Mouse (Mus musculus): ENCODE results near the gene Olfr1278. TPM values are rescaled to one million over a fixed set of nuclear protein-coding genes. Genes with fewer than 3 reads are reported as not detected.

Olfr1278 gene
- not detected for polyA plus RNA-seq (2017; shearing (Covaris generic))

DNA sequence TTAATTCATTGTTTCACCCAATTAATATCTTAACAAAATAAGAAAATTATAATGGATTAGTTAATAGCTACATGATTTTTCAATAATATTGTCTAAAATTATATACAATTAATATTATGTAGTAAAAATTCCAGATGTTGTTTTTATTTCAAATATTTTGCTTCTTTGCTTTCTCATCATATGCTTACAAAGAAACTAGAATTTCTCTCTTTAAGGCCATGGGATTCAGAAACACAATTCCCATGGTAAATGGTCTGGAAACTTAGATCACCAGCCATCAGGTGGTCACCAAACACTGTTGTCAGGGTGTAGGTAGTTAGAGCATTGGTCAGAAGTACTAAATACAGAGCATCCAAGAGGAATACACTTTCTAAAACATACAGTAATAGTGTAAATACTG, at the start of gene Olfr1278:
Gene Olfr1278 (plus strand): TSS at position 301 of the 400 bp plus-strand sequence.

GRCm38 (mm10) chr2:111254216-111254615, 35.7 kb upstream of the Olfr1278 start, which contains the start of gene Olfr1276:
Gene Olfr1276, plus strand, starts transcription at chr2:111254516.

GRCm38 (mm10) chr2:111274006-111274405, 15.9 kb upstream of the Olfr1278 start, which contains the start of gene Olfr1277:
Gene Olfr1277, minus strand, starts transcription at chr2:111274106.

GRCm38 (mm10) chr2:111300374-111300773, 10.4 kb downstream of the Olfr1278 start, which contains the start of gene Olfr1279:
Gene Olfr1279, plus strand, starts transcription at chr2:111300635.

GRCm38 (mm10) chr2:111313717-111314116, 23.8 kb downstream of the Olfr1278 start, which contains the start of gene Olfr1280:
Gene Olfr1280, plus strand, starts transcription at chr2:111314017.

DNA sequence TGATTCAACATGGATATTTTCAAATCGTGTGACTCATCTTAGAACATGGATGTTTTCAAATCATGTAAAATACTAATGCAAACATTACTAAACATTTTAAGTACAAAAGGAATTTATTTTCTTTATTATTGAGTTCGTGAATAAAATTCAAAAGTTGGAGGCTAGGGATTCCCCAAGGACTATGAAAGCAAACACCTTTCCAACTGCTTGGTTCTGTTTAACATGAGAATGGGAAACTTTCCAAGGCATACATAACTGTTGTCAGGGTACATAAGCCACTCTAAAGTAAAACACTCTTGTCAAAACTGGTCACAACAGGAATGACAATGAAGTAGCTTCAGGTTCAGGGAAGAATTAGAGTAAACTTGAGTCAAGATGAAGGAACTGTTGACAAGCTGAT, 36.3 kb downstream of the Olfr1278 start, which contains the start of gene Olfr1281:
Gene Olfr1281 (plus strand): TSS at position 301 of the 400 bp plus-strand sequence.

DNA sequence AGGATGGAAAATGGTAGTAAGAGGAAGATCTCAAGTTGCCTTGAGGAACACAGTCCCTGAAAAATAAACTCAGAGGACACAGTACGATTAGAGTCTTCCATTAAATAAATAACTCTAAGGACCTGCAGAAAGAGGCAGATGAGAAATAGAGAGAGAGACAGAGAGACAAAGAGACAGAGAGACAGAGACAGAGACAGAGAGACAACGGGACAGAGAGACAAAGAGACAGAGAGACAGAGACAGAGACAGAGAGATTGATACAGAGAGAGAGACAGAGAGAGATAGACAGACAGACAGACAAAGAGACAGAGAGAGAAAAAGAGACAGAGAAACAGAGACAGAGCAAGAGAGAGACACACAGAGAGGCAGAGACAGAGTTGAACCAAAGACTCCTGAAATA, 46.0 kb downstream of the Olfr1278 start, which contains the start of gene Olfr1282:
Gene Olfr1282 (minus strand): TSS at position 101 of the 400 bp plus-strand sequence.

Other genes with a start within 250 kb of the Olfr1278 start
- not detected for gene Gm13941, start 184.2 kb upstream of the Olfr1278 start, polyA plus RNA-seq (2017; shearing (Covaris generic))
- gene Gm15130, start 137.2 kb upstream of the Olfr1278 start, polyA plus RNA-seq (2017; shearing (Covaris generic)), result not detected
- not detected for gene 4930430A15Rik, start 60.5 kb upstream of the Olfr1278 start, polyA plus RNA-seq (2017; shearing (Covaris generic))
- gene Olfr1275, start 54.9 kb upstream of the Olfr1278 start, polyA plus RNA-seq (2017; shearing (Covaris generic)), result not detected
- not detected for gene Olfr1276, start 35.6 kb upstream of the Olfr1278 start, polyA plus RNA-seq (2017; shearing (Covaris generic))
- not detected for gene Olfr1277, start 16.0 kb upstream of the Olfr1278 start, polyA plus RNA-seq (2017; shearing (Covaris generic))
- gene Olfr1279, start 10.5 kb downstream of the Olfr1278 start, polyA plus RNA-seq (2017; shearing (Covaris generic)), result not detected
- gene Olfr1280, start 23.9 kb downstream of the Olfr1278 start, polyA plus RNA-seq (2017; shearing (Covaris generic)), result not detected
- gene Olfr1281, start 36.4 kb downstream of the Olfr1278 start, polyA plus RNA-seq (2017; shearing (Covaris generic)), result not detected
- not detected for gene Olfr1282, start 45.9 kb downstream of the Olfr1278 start, polyA plus RNA-seq (2017; shearing (Covaris generic))
- gene Olfr1283, start 76.7 kb downstream of the Olfr1278 start, polyA plus RNA-seq (2017; shearing (Covaris generic)), result not detected
- not detected for gene Olfr1284, start 85.4 kb downstream of the Olfr1278 start, polyA plus RNA-seq (2017; shearing (Covaris generic))
- gene Olfr1286, start 133.0 kb downstream of the Olfr1278 start, polyA plus RNA-seq (2017; shearing (Covaris generic)), result not detected
- not detected for gene Olfr1287, start 159.0 kb downstream of the Olfr1278 start, polyA plus RNA-seq (2017; shearing (Covaris generic))
- gene Olfr1288, start 184.0 kb downstream of the Olfr1278 start, polyA plus RNA-seq (2017; shearing (Covaris generic)), result not detected
- gene Olfr1289, start 190.7 kb downstream of the Olfr1278 start, polyA plus RNA-seq (2017; shearing (Covaris generic)), result not detected
- not detected for gene Olfr1290, start 203.7 kb downstream of the Olfr1278 start, polyA plus RNA-seq (2017; shearing (Covaris generic))
- gene Olfr1291-ps1, start 207.0 kb downstream of the Olfr1278 start, polyA plus RNA-seq (2017; shearing (Covaris generic)), result not detected
- not detected for gene Olfr1293-ps, start 235.1 kb downstream of the Olfr1278 start, polyA plus RNA-seq (2017; shearing (Covaris generic))